Mouse (Mus musculus): Measurements from ENCODE around the gene Ccdc124. TPM values are rescaled to one million over a fixed set of nuclear protein-coding genes. Genes with fewer than 3 reads are reported as not detected.

The Ccdc124 gene
- polyA plus RNA-seq, 1 experiment from 2014 or later, result 62.3 TPM

- 96% methylated on average over 4 of the region's 4 CpGs for WGBS (ENCODE audit: missing documents)
- Histone ChIP-seq H3K27ac (no peak overlapping the region), H3K79me2 (ENCODE audit: inconsistent target) (no peaks in the 10 kb centered on the region), H3K4me3 (ENCODE audit: inconsistent target) (no peak overlapping the region), H3K36me3 (ENCODE audit: inconsistent target) (no peaks in the 10 kb centered on the region)
These were observed 22.8 kb downstream of the Ccdc124 start for GRCm38 (mm10) chr8:70850947-70851346.

GRCm38 (mm10) chr8:70850132-70850845 lies 23.4 kb downstream of the Ccdc124 start:
- no peaks in the 10 kb centered on the region for H3K79me2 ChIP-seq (ENCODE audit: inconsistent target)
- no peaks in the 10 kb centered on the region for H3K36me3 ChIP-seq (ENCODE audit: inconsistent target)
- WGBS (ENCODE audit: missing documents), result 86% methylated on average over 6 of the region's 7 CpGs
- H3K27ac ChIP-seq, result no peak overlapping the region
- H3K4me3 ChIP-seq (ENCODE audit: inconsistent target), result no peak overlapping the region

GRCm38 (mm10) chr8:70849333-70849990 lies 24.3 kb downstream of the Ccdc124 start:
- Histone ChIP-seq H3K4me3 (ENCODE audit: inconsistent target) (no peak overlapping the region), H3K79me2 (ENCODE audit: inconsistent target) (no peaks in the 10 kb centered on the region), H3K36me3 (ENCODE audit: inconsistent target) (no peaks in the 10 kb centered on the region), H3K27ac (no peak overlapping the region)
- WGBS (ENCODE audit: missing documents), result 82% methylated on average over 3 of the region's 3 CpGs

- H3K36me3 ChIP-seq (ENCODE audit: inconsistent target), result no peaks in the 10 kb centered on the region
- 54% methylated on average over 15 of the region's 15 CpGs for WGBS (ENCODE audit: missing documents)
- H3K27ac ChIP-seq, result no peak overlapping the region
- no peak overlapping the region for H3K4me3 ChIP-seq (ENCODE audit: inconsistent target)
- no peaks in the 10 kb centered on the region for H3K79me2 ChIP-seq (ENCODE audit: inconsistent target)
These were observed 27.2 kb downstream of the Ccdc124 start for GRCm38 (mm10) chr8:70846371-70847154.

- WGBS (ENCODE audit: missing documents), result 69% methylated on average over 5 of the region's 5 CpGs
- no peaks in the 10 kb centered on the region for H3K79me2 ChIP-seq (ENCODE audit: inconsistent target)
- no peak overlapping the region for H3K27ac ChIP-seq
- no peaks in the 10 kb centered on the region for H3K36me3 ChIP-seq (ENCODE audit: inconsistent target)
- no peak overlapping the region for H3K4me3 ChIP-seq (ENCODE audit: inconsistent target)
These were observed 28.6 kb downstream of the Ccdc124 start for GRCm38 (mm10) chr8:70845108-70845507.

GRCm38 (mm10) chr8:70844523-70844922 lies 29.2 kb downstream of the Ccdc124 start:
- Histone ChIP-seq H3K4me3 (ENCODE audit: inconsistent target) (no peak overlapping the region), H3K36me3 (ENCODE audit: inconsistent target) (no peaks in the 10 kb centered on the region), H3K27ac (no peak overlapping the region), H3K79me2 (ENCODE audit: inconsistent target) (no peaks in the 10 kb centered on the region)
- 8% methylated on average over 6 of the region's 6 CpGs for WGBS (ENCODE audit: missing documents)

GRCm38 (mm10) chr8:70843941-70844340 lies 29.8 kb downstream of the Ccdc124 start:
- Histone ChIP-seq H3K79me2 (ENCODE audit: inconsistent target) (no peaks in the 10 kb centered on the region), H3K36me3 (ENCODE audit: inconsistent target) (no peaks in the 10 kb centered on the region), H3K27ac (no peak overlapping the region), H3K4me3 (ENCODE audit: inconsistent target) (no peak overlapping the region)
- WGBS (ENCODE audit: missing documents), result 87% methylated on average over 6 of the region's 8 CpGs

- Histone ChIP-seq H3K27ac (no peak overlapping the region), H3K4me3 (ENCODE audit: inconsistent target) (no peak overlapping the region), H3K79me2 (ENCODE audit: inconsistent target) (peaks cover 5% of the 10 kb centered on the region), H3K36me3 (ENCODE audit: inconsistent target) (no peaks in the 10 kb centered on the region)
- WGBS (ENCODE audit: missing documents), result 92% methylated on average over 5 of the region's 5 CpGs
These were observed 30.4 kb downstream of the Ccdc124 start for GRCm38 (mm10) chr8:70843214-70843773.

- 93% methylated on average over 20 of the region's 25 CpGs for WGBS (ENCODE audit: missing documents)
- no peak overlapping the region for H3K27ac ChIP-seq
These were observed 31.3 kb downstream of the Ccdc124 start for GRCm38 (mm10) chr8:70842484-70842883.

GRCm38 (mm10) chr8:70841147-70842072 lies 32.3 kb downstream of the Ccdc124 start:
- Histone ChIP-seq H3K4me3 (ENCODE audit: inconsistent target) (no peak overlapping the region), H3K27ac (peak overlapping the region; percentile 82; the same call in 1 of the 2 replicates), H3K36me3 (ENCODE audit: inconsistent target) (peaks cover 3% of the 10 kb centered on the region; the same call in 1 of the 2 replicates), H3K79me2 (ENCODE audit: inconsistent target) (peaks cover 12% of the 10 kb centered on the region)
- 30% methylated on average over 22 of the region's 22 CpGs for WGBS (ENCODE audit: missing documents)

More at GRCm38 (mm10) chr8:70842484-70842883, 31.3 kb downstream of the Ccdc124 start:
- Histone ChIP-seq H3K79me2 (ENCODE audit: inconsistent target) (peaks cover 12% of the 10 kb centered on the region), H3K36me3 (ENCODE audit: inconsistent target) (no peaks in the 10 kb centered on the region), H3K4me3 (ENCODE audit: inconsistent target) (no peak overlapping the region)

- Histone ChIP-seq H3K36me3 (ENCODE audit: inconsistent target) (peaks cover 11% of the 10 kb centered on the region; the same call in 1 of the 2 replicates), H3K4me3 (ENCODE audit: inconsistent target) (no peak overlapping the region), H3K79me2 (ENCODE audit: inconsistent target) (peaks cover 12% of the 10 kb centered on the region), H3K27ac (peak overlapping the region; percentile 82)
- WGBS (ENCODE audit: missing documents), result 91% methylated on average over 9 of the region's 10 CpGs
These were observed 33.1 kb downstream of the Ccdc124 start for GRCm38 (mm10) chr8:70840590-70840989.

GRCm38 (mm10) chr8:70839408-70840351 lies 34.1 kb downstream of the Ccdc124 start, which contains the start of gene Arrdc2:
TSS of gene Arrdc2 (minus strand) at chr8:70839720.
- Histone ChIP-seq H3K79me2 (ENCODE audit: inconsistent target) (peaks cover 12% of the 10 kb centered on the region), H3K4me3 (ENCODE audit: inconsistent target) (peak within 1 kb of the TSS; percentile 73), H3K36me3 (ENCODE audit: inconsistent target) (peaks cover 18% of the 10 kb centered on the region; the same call in 1 of the 2 replicates), H3K27ac (peak within 1 kb of the TSS; percentile 82)
- 2% methylated on average over 53 of the region's 55 CpGs for WGBS (ENCODE audit: missing documents)
